Mouse (Mus musculus): ENCODE data around the gene Camk1d. TPM values are rescaled to one million over a fixed set of nuclear protein-coding genes. Genes with fewer than 3 reads are reported as not detected.
A peak's percentile ranks its signal among the peaks of the same experiment; 100 is the strongest.

The Camk1d gene
- polyA plus RNA-seq, 1 experiment from 2014 or later: 6.7 TPM

GRCm38 (mm10) chr2:5715054-5715410 is 717 bp upstream of the Camk1d start:
- H3K4me2 ChIP-seq (replicated peaks): peak overlapping the region; percentile 91
- H3K27me3 ChIP-seq (ENCODE audit: control insufficient read depth, insufficient read depth, low read length): peaks cover 12% of the 10 kb centered on the region; the same call in 1 of the 2 replicates
- peak overlapping the region; percentile 74 for H3K4me3 ChIP-seq (replicated peaks; ENCODE audit: low read length)
- H3K9me3 ChIP-seq (ENCODE audit: control insufficient read depth, low read length): 0 out of 2 replicates have a peak, but pooled peaks cover 3% of the 10 kb centered on the region
- peak overlapping the region; percentile 73 for H3K9ac ChIP-seq
- ATAC-seq (ENCODE audit: low FRiP score) (peak; percentile 35), DNase-seq (ENCODE audit: low spot score) (peak; percentile 47)
- H3K4me1 ChIP-seq (replicated peaks; ENCODE audit: control insufficient read depth, insufficient read depth, low read length): peaks cover 10% of the 10 kb centered on the region; the same call in 1 of the 2 replicates
- WGBS: 0% methylated on average over 19 of the region's 19 CpGs
- no peaks in the 10 kb centered on the region for H3K36me3 ChIP-seq (replicated peaks; ENCODE audit: control insufficient read depth, insufficient read depth)
- 0 out of 2 replicates have a peak overlapping the region, but pooled peaks have one; percentile 80 for H3K27ac ChIP-seq

- peaks cover 10% of the 10 kb centered on the region; the same call in 1 of the 2 replicates for H3K4me1 ChIP-seq (replicated peaks; ENCODE audit: control insufficient read depth, insufficient read depth, low read length)
- peak; percentile 36 for ATAC-seq (ENCODE audit: low FRiP score)
- WGBS: 0% methylated on average over 49 of the region's 49 CpGs
Observed at GRCm38 (mm10) chr2:5713325-5714210, 747 bp downstream of the Camk1d start.

GRCm38 (mm10) chr2:5712255-5712654 is 2.1 kb downstream of the Camk1d start:
- WGBS: 48% methylated on average over 7 of the region's 7 CpGs

More at GRCm38 (mm10) chr2:5713325-5714210, 747 bp downstream of the Camk1d start:
- Histone ChIP-seq H3K9ac (peak overlapping the region; percentile 73), H3K9me3 (ENCODE audit: control insufficient read depth, low read length) (0 out of 2 replicates have a peak, but pooled peaks cover 3% of the 10 kb centered on the region), H3K36me3 (replicated peaks; ENCODE audit: control insufficient read depth, insufficient read depth) (no peaks in the 10 kb centered on the region), H3K27me3 (ENCODE audit: control insufficient read depth, insufficient read depth, low read length) (peaks cover 12% of the 10 kb centered on the region; the same call in 1 of the 2 replicates), H3K4me3 (replicated peaks; ENCODE audit: low read length) (peak overlapping the region; percentile 74), H3K27ac (peak overlapping the region; percentile 80), H3K4me2 (replicated peaks) (peak overlapping the region; percentile 91)
- peak; percentile 50 for DNase-seq (ENCODE audit: low spot score)

GRCm38 (mm10) chr2:5709911-5710310 is 4.4 kb downstream of the Camk1d start:
- ATAC-seq (ENCODE audit: low FRiP score): no peak
- WGBS: 87% methylated on average over 4 of the region's 4 CpGs

More at GRCm38 (mm10) chr2:5712255-5712654, 2.1 kb downstream of the Camk1d start:
- peak overlapping the region; percentile 74; the same call in 1 of the 2 replicates for H3K4me3 ChIP-seq (replicated peaks; ENCODE audit: low read length)
- H3K9ac ChIP-seq: 0 out of 2 replicates have a peak overlapping the region, but pooled peaks have one; percentile 73
- H3K36me3 ChIP-seq (replicated peaks; ENCODE audit: control insufficient read depth, insufficient read depth): no peaks in the 10 kb centered on the region
- DNase-seq (ENCODE audit: low spot score): no peak
- H3K27ac ChIP-seq: no peak overlapping the region
- peak overlapping the region; percentile 91 for H3K4me2 ChIP-seq (replicated peaks)
- peaks cover 10% of the 10 kb centered on the region; the same call in 1 of the 2 replicates for H3K4me1 ChIP-seq (replicated peaks; ENCODE audit: control insufficient read depth, insufficient read depth, low read length)
- H3K9me3 ChIP-seq (ENCODE audit: control insufficient read depth, low read length): no peaks in the 10 kb centered on the region
- H3K27me3 ChIP-seq (ENCODE audit: control insufficient read depth, insufficient read depth, low read length): peaks cover 12% of the 10 kb centered on the region; the same call in 1 of the 2 replicates
- no peak for ATAC-seq (ENCODE audit: low FRiP score)

GRCm38 (mm10) chr2:5707871-5708733 is 6.2 kb downstream of the Camk1d start:
- no peaks in the 10 kb centered on the region for H3K9me3 ChIP-seq (ENCODE audit: control insufficient read depth, low read length)
- ATAC-seq (ENCODE audit: low FRiP score) (no peak), DNase-seq (ENCODE audit: low spot score) (no peak)
- peaks cover 6% of the 10 kb centered on the region; the same call in 1 of the 2 replicates for H3K4me1 ChIP-seq (replicated peaks; ENCODE audit: control insufficient read depth, insufficient read depth, low read length)
- H3K27me3 ChIP-seq (ENCODE audit: control insufficient read depth, insufficient read depth, low read length): peaks cover 12% of the 10 kb centered on the region; the same call in 1 of the 2 replicates
- H3K4me2 ChIP-seq (replicated peaks): no peak overlapping the region
- no peaks in the 10 kb centered on the region for H3K36me3 ChIP-seq (replicated peaks; ENCODE audit: control insufficient read depth, insufficient read depth)
- no peak overlapping the region for H3K4me3 ChIP-seq (replicated peaks; ENCODE audit: low read length)
- no peak overlapping the region for H3K9ac ChIP-seq
- WGBS: 72% methylated on average over 10 of the region's 10 CpGs
- H3K27ac ChIP-seq: no peak overlapping the region

More at GRCm38 (mm10) chr2:5709911-5710310, 4.4 kb downstream of the Camk1d start:
- no peak overlapping the region for H3K9ac ChIP-seq
- no peak overlapping the region for H3K27ac ChIP-seq
- no peak for DNase-seq (ENCODE audit: low spot score)
- H3K9me3 ChIP-seq (ENCODE audit: control insufficient read depth, low read length): no peaks in the 10 kb centered on the region
- H3K4me2 ChIP-seq (replicated peaks): no peak overlapping the region
- no peak overlapping the region for H3K4me3 ChIP-seq (replicated peaks; ENCODE audit: low read length)
- H3K36me3 ChIP-seq (replicated peaks; ENCODE audit: control insufficient read depth, insufficient read depth): no peaks in the 10 kb centered on the region
- peaks cover 10% of the 10 kb centered on the region; the same call in 1 of the 2 replicates for H3K4me1 ChIP-seq (replicated peaks; ENCODE audit: control insufficient read depth, insufficient read depth, low read length)
- H3K27me3 ChIP-seq (ENCODE audit: control insufficient read depth, insufficient read depth, low read length): peaks cover 12% of the 10 kb centered on the region; the same call in 1 of the 2 replicates

GRCm38 (mm10) chr2:5706618-5707017 is 7.7 kb downstream of the Camk1d start:
- ATAC-seq (ENCODE audit: low FRiP score): no peak
- Histone ChIP-seq H3K4me1 (replicated peaks; ENCODE audit: control insufficient read depth, insufficient read depth, low read length) (no peaks in the 10 kb centered on the region), H3K27ac (no peak overlapping the region), H3K9me3 (ENCODE audit: control insufficient read depth, low read length) (no peaks in the 10 kb centered on the region), H3K4me2 (replicated peaks) (no peak overlapping the region), H3K4me3 (replicated peaks; ENCODE audit: low read length) (no peak overlapping the region), H3K27me3 (ENCODE audit: control insufficient read depth, insufficient read depth, low read length) (peaks cover 3% of the 10 kb centered on the region; the same call in 1 of the 2 replicates), H3K36me3 (replicated peaks; ENCODE audit: control insufficient read depth, insufficient read depth) (no peaks in the 10 kb centered on the region), H3K9ac (no peak overlapping the region)
- no peak for DNase-seq (ENCODE audit: low spot score)
- 81% methylated on average over 4 of the region's 4 CpGs for WGBS

- WGBS: 86% methylated on average over 2 of the region's 2 CpGs
- no peak overlapping the region for H3K27ac ChIP-seq
- no peaks in the 10 kb centered on the region for H3K9me3 ChIP-seq (ENCODE audit: control insufficient read depth, low read length)
- no peak overlapping the region for H3K4me2 ChIP-seq (replicated peaks)
- ATAC-seq (ENCODE audit: low FRiP score) (no peak), DNase-seq (ENCODE audit: low spot score) (no peak)
- H3K36me3 ChIP-seq (replicated peaks; ENCODE audit: control insufficient read depth, insufficient read depth): no peaks in the 10 kb centered on the region
- H3K4me3 ChIP-seq (replicated peaks; ENCODE audit: low read length): no peak overlapping the region
- no peaks in the 10 kb centered on the region for H3K27me3 ChIP-seq (ENCODE audit: control insufficient read depth, insufficient read depth, low read length)
- no peaks in the 10 kb centered on the region for H3K4me1 ChIP-seq (replicated peaks; ENCODE audit: control insufficient read depth, insufficient read depth, low read length)
- H3K9ac ChIP-seq: no peak overlapping the region
Observed at GRCm38 (mm10) chr2:5702370-5702769, 11.9 kb downstream of the Camk1d start.

- DNase-seq (ENCODE audit: low spot score) (no peak), ATAC-seq (ENCODE audit: low FRiP score) (no peak)
- Histone ChIP-seq H3K4me2 (replicated peaks) (no peak overlapping the region), H3K36me3 (replicated peaks; ENCODE audit: control insufficient read depth, insufficient read depth) (no peaks in the 10 kb centered on the region), H3K4me3 (replicated peaks; ENCODE audit: low read length) (no peak overlapping the region), H3K4me1 (replicated peaks; ENCODE audit: control insufficient read depth, insufficient read depth, low read length) (no peaks in the 10 kb centered on the region), H3K9me3 (ENCODE audit: control insufficient read depth, low read length) (no peaks in the 10 kb centered on the region), H3K27ac (no peak overlapping the region), H3K27me3 (ENCODE audit: control insufficient read depth, insufficient read depth, low read length) (no peaks in the 10 kb centered on the region), H3K9ac (no peak overlapping the region)
- 97% methylated on average over 3 of the region's 3 CpGs for WGBS
Observed at GRCm38 (mm10) chr2:5700931-5701330, 13.4 kb downstream of the Camk1d start.
